Mouse (Mus musculus) CH12.LX (cell line): ENCODE measurements around the gene Gm21992. TPM values are rescaled to one million over a fixed set of nuclear protein-coding genes. Genes with fewer than 3 reads are reported as not detected.

ENCODE experiments used
- DNase-seq: peaks from one replicate; pipeline ENCODE4 v3.0.0-alpha.2; 2013; ENCODE audit errors: extremely low read depth
- H3K27ac ChIP-seq: 2 replicates; pipeline ENCODE4 v1.5.1; 2012; ENCODE audit warnings: low read depth, mild to moderate bottlenecking, control low read depth, moderate library complexity; ENCODE audit not compliant: insufficient read depth
- H3K27me3 ChIP-seq: replicated peaks from 2 replicates; pipeline ENCODE3; 2012; ENCODE audit warnings: inconsistent platforms
- H3K36me3 ChIP-seq, 2 experiments: replicated peaks in 1 of 2; 2 replicates each; pipeline versions ENCODE3 to v1.6.1; 2012; ENCODE audit warnings: inconsistent platforms in 1 of 2, low read length in 1 of 2, mild to moderate bottlenecking in 1 of 2, mixed read lengths in 1 of 2, moderate library complexity in 1 of 2; ENCODE audit not compliant: control insufficient read depth in 1 of 2, insufficient read depth in 1 of 2
- H3K4me1 ChIP-seq, 2 experiments: 2 replicates each; pipeline ENCODE4 v1.6.1; 2012; ENCODE audit warnings: inconsistent platforms in 1 of 2, moderate library complexity in 1 of 2; ENCODE audit not compliant: insufficient read depth in 2 of 2, control insufficient read depth in 1 of 2
- H3K4me2 ChIP-seq: 2 replicates; pipeline ENCODE4 v1.6.1; 2012; ENCODE audit warnings: low read depth, mild to moderate bottlenecking, control low read depth; ENCODE audit not compliant: poor library complexity, insufficient read depth, severe bottlenecking
- H3K4me3 ChIP-seq, 3 experiments: fragments of 150-350 bp in 1 of 3; sonication (generic) in 1 of 3; replicated peaks in 1 of 3; 2 replicates each; pipeline versions ENCODE3 to v1.5.1; 2011 to 2012; ENCODE audit warnings: low read depth in 2 of 3, low read length in 2 of 3, mild to moderate bottlenecking in 2 of 3, moderate library complexity in 2 of 3, control low read depth in 1 of 3, improper control_type of control experiment in 1 of 3, inconsistent platforms in 1 of 3, mixed read lengths in 1 of 3; ENCODE audit not compliant: poor library complexity in 1 of 3
- H3K79me2 ChIP-seq: replicated peaks from 2 replicates; pipeline ENCODE4 v1.6.1; 2012; ENCODE audit warnings: mild to moderate bottlenecking, moderate library complexity; ENCODE audit not compliant: control insufficient read depth, poor library complexity, insufficient read depth, severe bottlenecking; ENCODE audit errors: extremely low read depth
- H3K9ac ChIP-seq: 2 replicates; pipeline ENCODE4 v1.6.1; 2012; ENCODE audit warnings: low read depth, mild to moderate bottlenecking, control low read depth, moderate library complexity; ENCODE audit not compliant: insufficient read depth
- H3K9me3 ChIP-seq: replicated peaks from 2 replicates; pipeline ENCODE3; 2012; ENCODE audit warnings: low read length, inconsistent platforms, mixed read lengths
- BHLHE40 ChIP-seq: IDR thresholded peaks from 2 replicates; pipeline ENCODE4 v1.6.1; 2011; ENCODE audit warnings: mild to moderate bottlenecking, low read depth, low read length, improper control_type of control experiment
- CHD1 ChIP-seq: IDR thresholded peaks from 2 replicates; pipeline ENCODE4 v1.6.1; 2012; ENCODE audit warnings: low read depth, low read length, improper control_type of control experiment, inconsistent platforms
- ELF1 ChIP-seq: IDR thresholded peaks from 2 replicates; pipeline ENCODE4 v1.6.1; 2014; ENCODE audit warnings: low read depth, mild to moderate bottlenecking, inconsistent platforms, low read length, improper control_type of control experiment
- ETS1 ChIP-seq: conservative IDR thresholded peaks from 2 replicates; pipeline ENCODE4 v1.6.1; 2012; ENCODE audit warnings: low read depth, mild to moderate bottlenecking, inconsistent platforms, low read length, improper control_type of control experiment, moderate library complexity
- GABPA ChIP-seq: IDR thresholded peaks from 2 replicates; pipeline ENCODE4 v1.6.1; 2012; ENCODE audit warnings: low read depth, low read length, improper control_type of control experiment, inconsistent platforms; ENCODE audit not compliant: insufficient replicate concordance
- IRF4 ChIP-seq: IDR thresholded peaks from 2 replicates; pipeline ENCODE4 v1.6.1; 2014; ENCODE audit warnings: low read depth, mild to moderate bottlenecking, inconsistent platforms, low read length, improper control_type of control experiment
- JUN ChIP-seq: IDR thresholded peaks from 2 replicates; pipeline ENCODE4 v1.6.1; 2011; ENCODE audit warnings: low read depth, mild to moderate bottlenecking, low read length, improper control_type of control experiment, moderate library complexity; ENCODE audit not compliant: insufficient read depth
- JUND ChIP-seq: conservative IDR thresholded peaks from 2 replicates; pipeline ENCODE4 v1.6.1; 2011; ENCODE audit warnings: low read depth, low read length, improper control_type of control experiment
- KAT2A ChIP-seq: IDR thresholded peaks from 2 replicates; pipeline ENCODE4 v1.6.1; 2012; ENCODE audit warnings: low read length, improper control_type of control experiment, inconsistent platforms; ENCODE audit not compliant: insufficient replicate concordance
- MAFK ChIP-seq: IDR thresholded peaks from 2 replicates; pipeline ENCODE4 v1.6.1; 2011; ENCODE audit warnings: low read length, improper control_type of control experiment; ENCODE audit not compliant: insufficient replicate concordance
- MAX ChIP-seq: IDR thresholded peaks from 2 replicates; pipeline ENCODE4 v1.6.1; 2011; ENCODE audit warnings: low read length, improper control_type of control experiment
- MAZ ChIP-seq: IDR thresholded peaks from 2 replicates; pipeline ENCODE4 v1.6.1; 2012; ENCODE audit warnings: low read depth, mild to moderate bottlenecking, inconsistent platforms, low read length, improper control_type of control experiment, moderate library complexity
- MEF2A ChIP-seq: IDR thresholded peaks from 2 replicates; pipeline ENCODE4 v1.6.1; 2014; ENCODE audit warnings: low read depth, mild to moderate bottlenecking, inconsistent platforms, low read length, improper control_type of control experiment, borderline replicate concordance
- MXI1 ChIP-seq: IDR thresholded peaks from 2 replicates; pipeline ENCODE4 v1.6.1; 2011; ENCODE audit warnings: mild to moderate bottlenecking, low read depth, low read length, improper control_type of control experiment
- NELFE ChIP-seq: IDR thresholded peaks from 2 replicates; pipeline ENCODE4 v1.6.1; 2011; ENCODE audit warnings: low read depth, low read length, improper control_type of control experiment
- PAX5 ChIP-seq: IDR thresholded peaks from 2 replicates; pipeline ENCODE4 v1.6.1; 2012; ENCODE audit warnings: low read length, inconsistent platforms, mixed read lengths
- POLR2A ChIP-seq: IDR thresholded peaks from 2 replicates; pipeline ENCODE4 v1.6.1; 2011; ENCODE audit warnings: low read depth, mild to moderate bottlenecking, improper control_type of control experiment, low read length
- RAD21 ChIP-seq: IDR thresholded peaks from 2 replicates; pipeline ENCODE4 v1.6.1; 2011; ENCODE audit warnings: low read depth, mild to moderate bottlenecking, low read length, improper control_type of control experiment, moderate library complexity
- SMC3 ChIP-seq: IDR thresholded peaks from 2 replicates; pipeline ENCODE4 v1.6.1; 2011; ENCODE audit warnings: low read depth, low read length, improper control_type of control experiment
- TBP ChIP-seq: conservative IDR thresholded peaks from 2 replicates; pipeline ENCODE4 v1.6.1; 2011; ENCODE audit warnings: low read depth, low read length, improper control_type of control experiment
- TCF12 ChIP-seq: IDR thresholded peaks from 2 replicates; pipeline ENCODE4 v1.6.1; 2014; ENCODE audit warnings: low read depth, mild to moderate bottlenecking, inconsistent platforms, low read length, improper control_type of control experiment
- UBTF ChIP-seq: IDR thresholded peaks from 2 replicates; pipeline ENCODE4 v1.6.1; 2012; ENCODE audit warnings: low read depth, mild to moderate bottlenecking, inconsistent platforms, low read length, improper control_type of control experiment, moderate library complexity
- ZKSCAN1 ChIP-seq: IDR thresholded peaks from 2 replicates; pipeline ENCODE4 v1.6.1; 2012; ENCODE audit warnings: low read depth, inconsistent platforms, low read length, improper control_type of control experiment, borderline replicate concordance
- dilution Hi-C: fragments of 300-500 bp; cut with MboI; formaldehyde crosslinking; loops from 2 replicates; pipeline ENCODE4 v1.14.3; 2020; ENCODE audit warnings: low sequenced_read_pairs; ENCODE audit not compliant: extremely low pct_unique_long_range_greater_than_20kb, extremely low pct_ligation_motif_present
- in situ Hi-C: fragments of 300-500 bp; cut with MboI; formaldehyde crosslinking; loops from 3 replicates; pipeline ENCODE4 v1.14.3; 2019; ENCODE audit warnings: low sequenced_read_pairs, low pct_ligation_motif_present, low pct_unique_long_range_greater_than_20kb, mixed read lengths
- polyA plus RNA-seq: library from polyadenylated mRNA; unstranded; fragments of >175 nt; gene quantifications from 2 replicates; pipeline ENCODE4 v1.2.1, GENCODE M21; 2012; ENCODE audit warnings: low read depth; ENCODE audit not compliant: insufficient read length
- total RNA-seq, 2 experiments: library from RNA; depleted of rRNA; stranded (reverse); fragments of 300-350 nt in 1 of 2; fragments of >200 nt in 1 of 2; gene quantifications; 2 replicates each; pipeline ENCODE4 v1.2.3; 2012 to 2014

The Gm21992 gene
- total and polyA plus RNA-seq, 3 experiments: 3.9 to 44.3 (median 17.0) TPM

- dilution Hi-C loops (no loop called here), in situ Hi-C loops (no loop called here)
- no peaks in the 10 kb centered on the region for H3K36me3 ChIP-seq
- no peak overlapping the region for H3K4me3 ChIP-seq
- peaks cover 1% of the 10 kb centered on the region for H3K27me3 ChIP-seq
- no peak for TF ChIP-seq JUN
- no peak for TF ChIP-seq IRF4
- TF ChIP-seq NELFE: no peak
- no peak for TF ChIP-seq MAX
- no peak for TF ChIP-seq KAT2A
- TF ChIP-seq MXI1: no peak
- TF ChIP-seq TBP: no peak
- no peak for TF ChIP-seq MAZ
- no peak for TF ChIP-seq JUND
- no peak for TF ChIP-seq UBTF
- no peak for TF ChIP-seq MAFK
- TF ChIP-seq ELF1: no peak
- no peak for TF ChIP-seq CHD1
- TF ChIP-seq ZKSCAN1: no peak
- no peak for TF ChIP-seq RAD21
- no peak for TF ChIP-seq GABPA
- TF ChIP-seq MEF2A: no peak
- peaks cover 10% of the 10 kb centered on the region for H3K9me3 ChIP-seq
- H3K9ac ChIP-seq: no peak overlapping the region
- DNase-seq: no peak
- H3K4me2 ChIP-seq: no peak overlapping the region
- H3K79me2 ChIP-seq: no peaks in the 10 kb centered on the region
- no peak overlapping the region for H3K27ac ChIP-seq
- no peaks in the 10 kb centered on the region for H3K4me1 ChIP-seq
Measured at GRCm38 (mm10) chr19:4711601-4712155, 99.7 kb downstream of the Gm21992 start.

DNA sequence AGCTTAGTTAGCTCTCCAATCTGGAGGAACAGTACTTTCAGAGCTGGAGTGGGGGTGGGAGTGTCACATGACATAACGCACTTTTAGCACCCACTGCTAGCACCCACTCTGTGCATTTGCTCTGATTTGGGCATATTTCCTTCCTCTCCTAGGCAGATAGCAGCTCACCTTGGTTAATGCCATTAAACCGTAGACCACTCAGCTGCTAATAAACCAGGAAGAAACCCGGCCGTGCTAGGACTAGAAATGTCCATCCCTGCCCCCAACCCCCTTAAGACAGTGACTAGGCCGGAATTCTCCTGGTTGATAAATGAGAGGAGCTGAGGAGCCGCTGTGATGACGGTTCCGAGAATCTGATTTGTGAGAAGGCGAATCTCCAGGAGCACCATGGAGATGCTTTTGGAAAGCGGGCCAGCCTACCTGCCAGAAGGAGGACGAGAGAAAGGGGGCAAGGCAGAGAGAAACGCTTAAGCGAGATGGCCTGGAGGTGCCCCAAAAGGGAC is 100.3 kb downstream of the Gm21992 start, which contains the start of gene Sptbn2:
Sptbn2 (plus strand) TSS at position 70 of the 503 bp plus-strand sequence.
- Histone ChIP-seq H3K4me2 (no peak within 1 kb of the TSS), H3K27ac (no peak within 1 kb of the TSS), H3K9me3 (peaks cover 10% of the 10 kb centered on the region), H3K9ac (no peak within 1 kb of the TSS), H3K79me2 (no peaks in the 10 kb centered on the region), H3K4me3 (no peak within 1 kb of the TSS), H3K27me3 (peaks cover 1% of the 10 kb centered on the region), H3K4me1 (no peaks in the 10 kb centered on the region), H3K36me3 (no peaks in the 10 kb centered on the region)
- no peak for TF ChIP-seq IRF4
- no peak for TF ChIP-seq POLR2A
- no peak for TF ChIP-seq TCF12
- TF ChIP-seq ELF1: no peak
- TF ChIP-seq GABPA: no peak
- TF ChIP-seq MAX: no peak
- TF ChIP-seq RAD21: no peak
- no peak for TF ChIP-seq ETS1
- no peak for TF ChIP-seq PAX5
- no peak for TF ChIP-seq KAT2A
- no peak for TF ChIP-seq BHLHE40
- no peak for TF ChIP-seq NELFE
- no peak for TF ChIP-seq SMC3
- dilution Hi-C loops (no loop called here), in situ Hi-C loops (no loop called here)
- DNase-seq: no peak
